Mouse (Mus musculus) spleen, postnatal 10 days (tissue): Measurements from ENCODE around the gene Baz2a.
"Not testable (repeated sequence)": the region's sequence is repeated elsewhere in the genome, so short reads cannot be mapped to it uniquely, and the experiment has no call there.

Experiments
- DNase-seq, 2 experiments: peaks; one replicate each; pipeline ENCODE4 v3.0.0; 2021 to 2022; ENCODE audit warnings: low spot score in 2 of 2

Baz2a gene

DNA sequence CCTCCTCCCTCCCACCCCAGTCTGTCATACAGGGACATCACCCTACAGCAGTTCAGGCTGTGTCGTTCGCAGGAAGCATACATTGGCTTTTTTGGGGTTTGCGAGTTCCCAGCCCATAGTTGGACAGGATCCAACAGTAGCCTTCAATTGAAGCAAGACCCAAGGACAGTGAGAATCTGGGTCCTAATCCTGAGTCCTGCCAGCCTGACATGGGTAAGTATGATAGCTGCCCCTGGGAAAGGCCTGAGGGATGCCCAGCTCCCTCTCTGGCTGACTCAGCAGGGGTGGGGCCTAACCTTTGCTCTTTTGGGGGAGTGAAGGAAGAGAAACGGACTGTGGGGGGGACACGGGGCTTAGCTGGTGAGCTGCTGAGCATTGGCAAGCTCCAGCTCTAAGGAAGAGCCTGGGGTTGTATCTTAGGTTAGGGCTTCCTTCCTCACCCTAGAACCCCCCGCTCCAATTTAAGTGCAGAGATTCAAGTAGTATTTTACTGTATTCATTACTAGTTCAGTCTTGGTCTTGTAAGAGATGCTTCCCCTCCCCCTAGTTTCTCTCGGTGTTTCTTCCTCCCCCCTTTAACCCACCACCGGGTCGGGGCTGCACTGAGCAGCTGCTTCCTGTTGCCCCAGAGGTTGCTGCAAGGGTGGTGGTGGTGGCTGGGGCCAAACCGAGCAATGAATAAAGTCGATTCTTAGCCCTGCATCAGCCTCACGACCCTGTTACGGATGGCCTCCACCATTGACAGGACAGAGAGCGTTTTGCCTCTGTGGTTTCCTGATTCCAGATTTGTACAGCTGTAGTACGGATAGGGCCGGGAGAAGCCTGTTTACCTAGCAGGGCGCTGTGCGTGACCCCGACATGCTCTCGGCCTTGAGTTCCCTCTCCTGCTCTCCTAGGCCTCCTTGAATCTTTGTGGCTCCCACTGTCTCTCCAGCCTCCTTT is at the start of gene Baz2a:
Gene Baz2a (plus strand): TSS at position 14 of the 942 bp plus-strand sequence.
- DNase-seq: peak; percentile 82 to 83

- DNase-seq: no peak
Measured at GRCm38 (mm10) chr10:128041636-128042035, 49.7 kb upstream of the Baz2a start.

DNA sequence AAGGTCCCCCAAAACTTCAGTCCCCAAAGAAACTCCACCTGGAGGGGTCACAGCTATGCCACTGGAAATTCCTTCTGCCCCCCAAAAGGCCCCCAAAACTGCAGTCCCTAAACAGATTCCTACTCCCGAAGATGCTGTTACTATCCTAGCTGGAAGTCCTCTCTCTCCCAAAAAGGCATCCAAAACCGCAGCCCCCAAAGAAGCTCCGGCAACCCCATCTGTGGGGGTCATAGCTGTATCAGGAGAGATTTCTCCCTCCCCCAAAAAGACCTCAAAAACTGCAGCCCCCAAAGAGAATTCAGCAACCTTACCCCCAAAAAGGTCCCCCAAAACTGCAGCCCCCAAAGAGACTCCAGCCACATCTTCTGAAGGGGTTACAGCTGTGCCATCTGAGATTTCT is 48.9 kb upstream of the Baz2a start:
- no peak for DNase-seq

DNA sequence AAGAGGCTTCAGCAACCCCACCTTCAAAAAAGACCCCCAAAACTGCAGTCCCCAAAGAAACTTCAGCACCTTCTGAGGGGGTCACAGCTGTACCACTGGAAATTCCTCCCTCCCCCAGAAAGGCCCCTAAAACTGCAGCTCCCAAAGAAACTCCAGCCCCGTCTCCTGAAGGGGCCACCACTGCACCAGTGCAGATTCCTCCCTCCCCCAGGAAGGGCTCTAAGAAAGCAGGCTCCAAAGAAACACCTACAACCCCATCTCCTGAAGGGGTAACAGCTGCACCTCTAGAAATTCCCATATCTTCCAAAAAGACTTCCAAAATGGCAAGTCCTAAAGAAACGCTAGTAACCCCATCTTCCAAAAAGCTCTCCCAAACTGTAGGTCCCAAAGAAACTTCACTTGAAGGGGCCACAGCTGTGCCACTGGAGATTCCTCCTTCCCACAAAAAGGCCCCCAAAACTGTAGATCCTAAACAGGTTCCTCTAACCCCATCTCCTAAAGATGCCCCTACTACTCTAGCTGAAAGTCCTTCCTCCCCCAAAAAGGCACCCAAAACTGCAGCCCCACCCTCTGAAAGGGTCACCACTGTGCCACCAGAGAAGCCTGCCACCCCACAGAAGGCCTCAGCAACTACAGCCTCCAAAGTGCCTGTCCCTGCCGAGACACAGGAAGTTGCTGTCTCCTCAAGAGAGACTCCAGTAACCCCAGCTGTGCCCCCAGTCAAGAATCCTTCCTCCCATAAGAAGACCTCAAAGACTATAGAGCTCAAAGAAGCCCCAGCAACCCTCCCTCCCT is 48.1 kb upstream of the Baz2a start:
- no peak for DNase-seq

- DNase-seq: no peak
Measured at GRCm38 (mm10) chr10:128048157-128048556, 43.2 kb upstream of the Baz2a start.

DNA sequence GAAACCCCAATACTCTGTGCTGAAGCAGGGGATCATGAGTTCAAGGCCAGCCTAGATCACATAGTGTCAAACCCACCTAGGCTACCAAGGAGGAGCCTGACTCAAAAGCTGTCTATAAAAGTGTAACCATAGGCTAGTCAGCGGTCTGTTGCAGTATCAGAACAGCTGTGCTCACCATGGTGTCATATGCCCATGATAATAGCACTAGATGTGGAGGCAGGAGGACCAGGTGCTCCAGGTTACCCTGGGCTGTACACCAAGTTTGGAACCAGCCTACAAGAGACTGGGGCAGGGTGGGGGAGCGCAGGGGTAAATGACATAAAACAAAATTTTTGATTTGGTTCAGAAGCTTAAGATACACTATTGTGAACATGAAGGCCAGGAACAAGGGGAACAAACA is 41.6 kb upstream of the Baz2a start:
- DNase-seq: no peak

DNA sequence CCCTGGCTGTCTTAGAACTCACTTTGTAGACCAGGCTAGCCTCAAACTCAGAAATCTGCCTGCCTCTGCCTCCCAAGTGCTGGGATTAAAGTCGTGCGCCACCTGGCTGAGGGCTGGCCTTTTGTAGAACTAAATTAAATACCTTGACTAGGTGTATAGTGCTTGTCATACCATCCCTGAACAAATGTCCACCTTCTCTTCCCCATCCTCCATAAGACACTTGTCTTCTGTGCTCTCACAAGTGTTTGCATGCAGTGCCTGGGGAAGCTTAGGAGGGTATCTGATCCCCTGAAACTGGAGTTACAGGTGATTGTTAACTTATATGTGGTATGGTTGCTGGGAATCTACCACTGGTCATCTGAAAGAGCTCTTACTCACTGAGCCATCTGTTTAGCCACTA is 41.0 kb upstream of the Baz2a start:
- no peak for DNase-seq

DNA sequence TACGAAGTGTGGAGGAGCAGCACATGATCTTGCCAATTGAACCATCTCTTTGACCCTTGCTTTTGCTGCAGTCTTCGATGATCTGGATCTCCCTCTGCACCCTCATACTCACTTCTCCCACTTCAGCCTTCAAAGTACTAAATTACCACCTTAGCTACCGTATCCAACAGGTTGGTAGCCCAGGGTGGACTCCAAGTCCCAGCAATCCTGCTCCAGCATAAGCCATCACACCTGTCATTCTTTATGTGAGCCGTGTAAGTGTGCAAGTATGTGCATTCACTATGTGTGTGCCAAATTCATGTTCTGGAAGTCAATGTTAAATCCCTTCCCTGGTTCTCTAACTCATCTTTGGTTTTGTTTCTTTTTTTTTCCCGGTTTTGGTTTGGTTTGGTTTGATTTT is 39.8 kb upstream of the Baz2a start:
- DNase-seq: no peak

- not testable (repeated sequence) for DNase-seq
Measured at GRCm38 (mm10) chr10:128052136-128052535, 39.2 kb upstream of the Baz2a start.

DNA sequence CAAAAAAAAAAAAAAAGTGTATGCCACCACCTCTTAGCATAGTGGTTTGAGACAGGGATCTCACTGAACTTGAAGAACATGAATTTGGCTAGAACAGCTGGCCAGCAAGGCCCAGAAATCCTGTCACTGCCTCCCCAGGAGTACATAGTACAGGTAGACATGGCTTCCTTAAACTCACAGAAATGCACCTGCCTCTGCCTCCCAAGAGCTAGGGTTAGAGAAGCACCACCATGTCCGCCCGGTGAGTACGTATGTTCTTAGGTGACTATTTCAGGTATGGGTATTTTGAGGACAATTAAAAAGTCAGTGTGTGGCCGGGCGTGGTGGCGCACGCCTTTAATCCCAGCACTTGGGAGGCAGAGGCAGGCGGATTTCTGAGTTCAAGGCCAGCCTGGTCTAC is 38.4 kb upstream of the Baz2a start:
- no peak for DNase-seq

GRCm38 (mm10) chr10:128058184-128058583 is 33.2 kb upstream of the Baz2a start:
- DNase-seq: no peak

GRCm38 (mm10) chr10:128058601-128059151 is 32.7 kb upstream of the Baz2a start, which contains the start of gene Ptges3:
Gene Ptges3 (plus strand): TSS chr10:128058954.
- DNase-seq: peak; percentile 95 to 97

- peak; percentile 66 to 72 for DNase-seq
Measured at GRCm38 (mm10) chr10:128059207-128059981, 32.0 kb upstream of the Baz2a start.

- DNase-seq: no peak
Measured at GRCm38 (mm10) chr10:128061109-128061508, 30.3 kb upstream of the Baz2a start.

DNA sequence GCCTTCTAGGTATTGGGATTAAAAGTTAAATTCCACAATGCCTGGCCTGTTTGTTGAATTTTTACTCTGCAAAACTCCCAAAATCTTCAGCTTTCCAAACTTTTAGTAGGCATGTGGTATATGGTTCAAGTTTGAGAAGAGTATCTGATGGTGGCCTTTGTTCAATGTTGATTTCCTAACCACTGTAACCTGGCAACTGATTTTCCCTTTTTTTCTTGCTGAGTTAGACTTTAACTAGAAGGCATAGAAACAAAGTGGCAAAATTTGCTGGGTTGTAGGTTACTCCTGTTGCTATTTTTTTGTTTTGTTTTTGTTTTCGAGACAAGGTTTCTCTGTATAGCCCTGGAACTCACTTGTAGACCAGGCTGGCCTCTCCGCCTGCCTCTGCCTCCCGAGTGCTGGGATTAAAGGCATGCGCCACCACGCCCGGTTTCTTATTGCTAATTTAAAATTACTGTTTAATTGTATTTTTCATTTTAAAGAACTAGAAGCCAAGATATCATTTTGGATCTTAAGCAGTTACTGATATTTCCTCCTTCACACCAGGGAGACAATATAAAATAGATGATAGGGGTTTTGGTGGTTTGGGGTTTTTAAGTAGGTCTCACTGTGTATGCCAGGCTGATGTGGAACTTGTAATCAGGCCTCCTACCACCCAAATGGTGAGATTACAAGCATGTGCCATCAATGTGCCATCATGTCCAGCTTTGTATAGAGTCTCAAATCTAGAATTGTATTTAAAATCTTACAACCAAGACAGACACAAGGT is 29.0 kb upstream of the Baz2a start:
- no peak for DNase-seq

- no peak for DNase-seq
Measured at GRCm38 (mm10) chr10:128066072-128066471, 25.3 kb upstream of the Baz2a start.

DNA sequence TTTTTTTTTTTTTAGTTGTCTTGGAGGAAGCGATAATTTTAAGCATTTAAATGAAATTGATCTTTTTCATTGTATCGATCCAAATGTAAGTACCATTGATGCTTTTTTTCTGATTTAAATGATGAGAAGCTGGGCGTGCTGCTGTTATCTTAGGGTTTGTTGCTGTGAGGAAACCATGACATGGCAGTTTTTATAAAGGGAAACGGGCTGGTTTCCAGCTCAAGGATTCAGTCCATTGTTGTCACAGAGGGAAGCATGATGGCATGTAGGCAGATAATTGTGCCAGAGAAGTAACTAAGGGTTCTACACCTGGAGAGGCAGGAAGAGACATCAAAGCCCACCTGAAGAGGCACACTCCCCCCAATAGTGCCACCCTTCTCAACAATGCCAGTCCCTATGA is 22.2 kb upstream of the Baz2a start:
- no peak for DNase-seq

- not testable (repeated sequence) for DNase-seq
Measured at GRCm38 (mm10) chr10:128070432-128070831, 20.9 kb upstream of the Baz2a start.

DNA sequence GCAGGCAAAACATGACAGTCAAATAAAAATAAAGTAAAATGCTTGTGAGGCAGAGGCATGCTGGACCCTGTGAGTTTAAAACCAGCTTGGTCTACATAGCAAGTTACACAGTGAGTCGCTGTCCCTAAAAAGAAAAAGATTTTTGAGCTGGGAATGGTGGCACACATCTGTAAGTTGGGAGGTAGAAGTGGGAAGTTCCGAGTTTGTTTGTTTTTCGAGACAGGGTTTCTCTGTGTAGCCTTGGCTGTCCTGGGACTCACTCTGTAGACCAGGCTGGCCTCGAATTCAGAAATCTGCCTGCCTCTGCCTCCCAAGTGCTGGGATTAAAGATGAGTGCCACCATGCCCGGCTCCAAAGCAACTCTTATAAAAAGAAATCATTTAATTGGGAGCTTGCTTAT is 13.1 kb upstream of the Baz2a start:
- DNase-seq: not testable (repeated sequence)

- DNase-seq: peak in 1 of 2 experiments; percentile 58
Measured at GRCm38 (mm10) chr10:128080496-128080895, 10.9 kb upstream of the Baz2a start.
